Mouse (Mus musculus): ENCODE data around the gene Csmd2. TPM values are rescaled to one million over a fixed set of nuclear protein-coding genes. Genes with fewer than 3 reads are reported as not detected.
A peak's percentile ranks its signal among the peaks of the same experiment; 100 is the strongest.

The Csmd2 gene
- total RNA-seq, 1 experiment, result 0.80 TPM

DNA sequence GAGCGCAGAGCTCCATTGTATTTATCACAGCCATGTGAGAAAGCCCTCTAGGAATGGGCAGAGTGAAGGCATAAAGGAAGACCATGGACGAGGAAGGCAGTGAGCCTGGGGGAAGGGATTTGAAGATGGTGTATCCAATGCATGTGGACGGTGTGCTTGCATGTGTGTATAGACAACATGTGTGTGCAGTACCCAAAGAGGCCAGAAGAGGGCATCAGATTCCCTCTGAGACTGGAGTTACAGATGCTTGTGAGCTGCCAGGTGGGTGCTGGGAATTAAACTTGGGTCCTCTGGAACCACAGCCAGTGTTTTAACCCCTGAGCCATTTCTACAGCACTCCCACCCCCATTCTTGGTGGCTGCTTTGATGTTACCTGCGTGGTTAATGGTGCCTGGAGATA is 137.1 kb downstream of the Csmd2 start:
- Histone ChIP-seq H3K9ac (ENCODE audit: insufficient read depth, low read depth, low read length, poor library complexity, severe bottlenecking) (no peak overlapping the region), H3K4me3 (ENCODE audit: insufficient read depth in 1 of 2, low read depth in 1 of 2, low read length in 2 of 2, poor library complexity in 1 of 2, severe bottlenecking in 1 of 2) (no peak overlapping the region), H3K9me3 (ENCODE audit: control insufficient read depth, insufficient read depth, low read depth, low read length) (no peaks in the 10 kb centered on the region), H3K36me3 (ENCODE audit: control insufficient read depth, insufficient read depth, low read length, poor library complexity, severe bottlenecking) (no peaks in the 10 kb centered on the region), H3K4me1 (ENCODE audit: control insufficient read depth in 2 of 2, insufficient read depth in 2 of 2, low read length in 2 of 2, poor library complexity in 1 of 2) (peaks cover 0 to 10% of the 10 kb centered on the region in 2 experiments; a peak in 2 of 4 replicates), H3K27ac (ENCODE audit: insufficient read depth, low read depth, low read length, poor library complexity, severe bottlenecking) (no peak overlapping the region)
- no peak for DNase-seq (ENCODE audit: low read depth, low spot score)
- TF ChIP-seq MAFK (IDR thresholded peaks at IDR 0.05; ENCODE audit: insufficient read depth, low read depth, low read length), result no peak
- no peak for TF ChIP-seq ZNF384 (IDR thresholded peaks at IDR 0.05; ENCODE audit: low read depth, low read length)
- in situ Hi-C loops (cut with MboI; ENCODE audit: low sequenced_read_pairs in 2 of 2, unreplicated experiment in 2 of 2), result no loop called here

DNA sequence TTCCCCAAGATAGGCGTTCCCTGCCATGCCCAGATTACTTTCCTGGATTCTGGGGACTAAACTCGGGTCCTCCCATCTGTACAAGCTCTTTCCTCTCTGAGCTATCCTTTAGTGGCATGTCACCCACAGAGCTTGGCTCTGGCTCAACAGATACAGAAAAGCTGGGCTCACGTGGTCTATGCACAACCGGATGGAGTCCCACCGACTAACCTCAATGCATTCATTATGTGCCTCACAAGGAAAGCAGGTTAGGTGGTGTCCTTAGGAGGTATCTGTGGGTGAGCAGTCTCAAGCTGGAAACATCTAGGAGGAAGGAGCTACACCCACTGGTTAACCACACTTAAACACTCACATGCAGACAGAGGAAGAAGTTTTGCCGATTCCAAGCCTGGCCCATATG is 140.9 kb downstream of the Csmd2 start:
- Histone ChIP-seq H3K9ac (ENCODE audit: insufficient read depth, low read depth, low read length, poor library complexity, severe bottlenecking) (no peak overlapping the region), H3K9me3 (ENCODE audit: control insufficient read depth, insufficient read depth, low read depth, low read length) (no peaks in the 10 kb centered on the region), H3K36me3 (ENCODE audit: control insufficient read depth, insufficient read depth, low read length, poor library complexity, severe bottlenecking) (no peaks in the 10 kb centered on the region), H3K4me1 (ENCODE audit: control insufficient read depth in 2 of 2, insufficient read depth in 2 of 2, low read length in 2 of 2, poor library complexity in 1 of 2) (peaks cover 2 to 10% of the 10 kb centered on the region in 2 experiments; a peak in 2 of 4 replicates), H3K27ac (ENCODE audit: insufficient read depth, low read depth, low read length, poor library complexity, severe bottlenecking) (no peak overlapping the region), H3K4me3 (ENCODE audit: insufficient read depth in 1 of 2, low read depth in 1 of 2, low read length in 2 of 2, poor library complexity in 1 of 2, severe bottlenecking in 1 of 2) (no peak overlapping the region)
- in situ Hi-C loops (cut with MboI; ENCODE audit: low sequenced_read_pairs in 2 of 2, unreplicated experiment in 2 of 2), result no loop called here
- DNase-seq (ENCODE audit: low read depth, low spot score), result no peak
- TF ChIP-seq CHD2 (IDR thresholded peaks at IDR 0.05; ENCODE audit: low read depth, low read length) (no peak), HCFC1 (IDR thresholded peaks at IDR 0.05; ENCODE audit: borderline replicate concordance, insufficient read depth, low read length) (no peak), ZC3H11A (IDR thresholded peaks at IDR 0.05; ENCODE audit: borderline replicate concordance, low read depth, low read length) (no peak), ZNF384 (IDR thresholded peaks at IDR 0.05; ENCODE audit: low read depth, low read length) (no peak), MAFK (IDR thresholded peaks at IDR 0.05; ENCODE audit: insufficient read depth, low read depth, low read length) (no peak)

DNA sequence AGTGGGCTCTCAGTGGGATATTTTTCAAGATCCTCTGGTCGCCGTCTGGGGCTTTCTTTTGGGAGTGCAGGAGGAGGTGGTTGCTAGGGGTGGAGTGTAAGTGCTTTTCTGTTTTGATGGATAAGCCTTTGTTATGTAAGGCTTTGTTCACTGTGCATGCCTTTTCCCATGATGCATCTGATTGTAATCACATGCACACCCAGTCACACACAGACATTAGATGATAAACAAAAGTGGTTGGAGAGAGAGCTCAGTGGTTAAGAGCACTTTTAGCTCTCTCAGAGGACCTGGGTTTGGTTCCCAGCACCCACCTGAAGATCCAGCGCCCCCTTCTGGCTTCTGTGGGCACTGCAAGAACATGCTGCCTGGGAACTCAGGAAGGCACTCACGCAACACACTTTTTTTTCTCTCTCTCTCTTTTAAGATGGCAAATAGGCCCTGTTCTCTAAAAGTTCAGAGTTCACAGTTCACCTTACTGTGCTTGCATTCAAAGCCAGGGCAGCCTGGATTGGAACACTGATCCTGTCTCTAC is 143.0 kb downstream of the Csmd2 start:
- Histone ChIP-seq H3K4me3 (ENCODE audit: insufficient read depth in 1 of 2, low read depth in 1 of 2, low read length in 2 of 2, poor library complexity in 1 of 2, severe bottlenecking in 1 of 2) (no peak overlapping the region), H3K27ac (ENCODE audit: insufficient read depth, low read depth, low read length, poor library complexity, severe bottlenecking) (no peak overlapping the region), H3K36me3 (ENCODE audit: control insufficient read depth, insufficient read depth, low read length, poor library complexity, severe bottlenecking) (no peaks in the 10 kb centered on the region), H3K9me3 (ENCODE audit: control insufficient read depth, insufficient read depth, low read depth, low read length) (no peaks in the 10 kb centered on the region), H3K4me1 (ENCODE audit: control insufficient read depth in 2 of 2, insufficient read depth in 2 of 2, low read length in 2 of 2, poor library complexity in 1 of 2) (peaks cover 2 to 10% of the 10 kb centered on the region in 2 experiments; a peak in 2 of 4 replicates), H3K9ac (ENCODE audit: insufficient read depth, low read depth, low read length, poor library complexity, severe bottlenecking) (no peak overlapping the region)
- peak; percentile 31 for DNase-seq (ENCODE audit: low read depth, low spot score)
- in situ Hi-C loops (cut with MboI; ENCODE audit: low sequenced_read_pairs in 2 of 2, unreplicated experiment in 2 of 2), result no loop called here
- TF ChIP-seq MAFK (IDR thresholded peaks at IDR 0.05; ENCODE audit: insufficient read depth, low read depth, low read length) (no peak), CHD2 (IDR thresholded peaks at IDR 0.05; ENCODE audit: low read depth, low read length) (no peak), ZC3H11A (IDR thresholded peaks at IDR 0.05; ENCODE audit: borderline replicate concordance, low read depth, low read length) (peak; percentile 29; the same call in 1 of the 2 replicates), HCFC1 (IDR thresholded peaks at IDR 0.05; ENCODE audit: borderline replicate concordance, insufficient read depth, low read length) (no peak), ZNF384 (IDR thresholded peaks at IDR 0.05; ENCODE audit: low read depth, low read length) (no peak)

DNA sequence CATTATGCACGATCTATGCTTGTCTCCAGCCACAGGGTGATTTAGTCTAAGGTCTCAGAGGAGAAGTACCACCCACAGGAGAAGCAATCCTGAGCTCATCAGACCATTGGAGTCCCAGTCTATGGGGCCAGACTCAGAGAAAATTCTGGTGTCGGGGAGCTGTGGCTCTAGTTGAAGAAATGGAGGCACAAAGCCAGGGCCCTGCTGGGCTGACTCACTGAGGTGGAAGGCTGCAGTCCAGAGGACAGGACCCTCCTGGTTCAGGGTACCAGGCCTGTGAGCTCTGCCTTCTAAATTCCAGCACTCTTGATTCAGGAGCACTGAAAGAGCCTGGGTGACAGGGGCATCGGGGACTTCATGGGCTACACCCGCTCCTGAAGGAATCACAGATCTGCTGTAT is 144.0 kb downstream of the Csmd2 start:
- Histone ChIP-seq H3K36me3 (ENCODE audit: control insufficient read depth, insufficient read depth, low read length, poor library complexity, severe bottlenecking) (no peaks in the 10 kb centered on the region), H3K4me3 (ENCODE audit: insufficient read depth in 1 of 2, low read depth in 1 of 2, low read length in 2 of 2, poor library complexity in 1 of 2, severe bottlenecking in 1 of 2) (no peak overlapping the region), H3K9me3 (ENCODE audit: control insufficient read depth, insufficient read depth, low read depth, low read length) (no peaks in the 10 kb centered on the region), H3K9ac (ENCODE audit: insufficient read depth, low read depth, low read length, poor library complexity, severe bottlenecking) (no peak overlapping the region), H3K27ac (ENCODE audit: insufficient read depth, low read depth, low read length, poor library complexity, severe bottlenecking) (no peak overlapping the region), H3K4me1 (ENCODE audit: control insufficient read depth in 2 of 2, insufficient read depth in 2 of 2, low read length in 2 of 2, poor library complexity in 1 of 2) (peaks cover 2 to 5% of the 10 kb centered on the region in 2 experiments; a peak in 2 of 4 replicates)
- in situ Hi-C loops (cut with MboI; ENCODE audit: low sequenced_read_pairs in 2 of 2, unreplicated experiment in 2 of 2), result no loop called here
- TF ChIP-seq MAFK (IDR thresholded peaks at IDR 0.05; ENCODE audit: insufficient read depth, low read depth, low read length) (no peak), ZC3H11A (IDR thresholded peaks at IDR 0.05; ENCODE audit: borderline replicate concordance, low read depth, low read length) (no peak), ZNF384 (IDR thresholded peaks at IDR 0.05; ENCODE audit: low read depth, low read length) (no peak), HCFC1 (IDR thresholded peaks at IDR 0.05; ENCODE audit: borderline replicate concordance, insufficient read depth, low read length) (no peak), CHD2 (IDR thresholded peaks at IDR 0.05; ENCODE audit: low read depth, low read length) (no peak)
- DNase-seq (ENCODE audit: low read depth, low spot score), result no peak
